Mouse (Mus musculus): ENCODE data around the gene Rnf141. TPM values are rescaled to one million over a fixed set of nuclear protein-coding genes. Genes with fewer than 3 reads are reported as not detected.

The Rnf141 gene
- 10 to 100 TPM; 74.9 to 81.6 TPM for total RNA-seq (2021)

- peak; percentile 86 to 90 for DNase-seq (ENCODE audit: extremely low spot score in 1 of 2, low spot score in 1 of 2)
Observed at GRCm38 (mm10) chr7:110843916-110844874, at the start of gene Rnf141. Gene Rnf141, minus strand, starts transcription at chr7:110844457.

GRCm38 (mm10) chr7:110891501-110891986 is 47.3 kb upstream of the Rnf141 start:
- peak in 1 of 2 experiments; percentile 19 for DNase-seq (ENCODE audit: extremely low spot score in 1 of 2, low spot score in 1 of 2)

GRCm38 (mm10) chr7:110881746-110882333 is 37.6 kb upstream of the Rnf141 start:
- no peak for DNase-seq (ENCODE audit: extremely low spot score in 1 of 2, low spot score in 1 of 2)

GRCm38 (mm10) chr7:110878028-110878427 is 33.8 kb upstream of the Rnf141 start:
- DNase-seq (ENCODE audit: extremely low spot score in 1 of 2, low spot score in 1 of 2) = no peak

- no peak for DNase-seq (ENCODE audit: extremely low spot score in 1 of 2, low spot score in 1 of 2)
Observed at GRCm38 (mm10) chr7:110876965-110877364, 32.7 kb upstream of the Rnf141 start.

GRCm38 (mm10) chr7:110868807-110869206 is 24.6 kb upstream of the Rnf141 start:
- no peak for DNase-seq (ENCODE audit: extremely low spot score in 1 of 2, low spot score in 1 of 2)

- no peak for DNase-seq (ENCODE audit: extremely low spot score in 1 of 2, low spot score in 1 of 2)
Observed at GRCm38 (mm10) chr7:110867116-110867515, 22.9 kb upstream of the Rnf141 start.

GRCm38 (mm10) chr7:110866021-110866420 is 21.8 kb upstream of the Rnf141 start:
- no peak for DNase-seq (ENCODE audit: extremely low spot score in 1 of 2, low spot score in 1 of 2)

- DNase-seq (ENCODE audit: extremely low spot score in 1 of 2, low spot score in 1 of 2) = no peak
Observed at GRCm38 (mm10) chr7:110865570-110865969, 21.3 kb upstream of the Rnf141 start.

GRCm38 (mm10) chr7:110865038-110865437 is 20.8 kb upstream of the Rnf141 start:
- DNase-seq (ENCODE audit: extremely low spot score in 1 of 2, low spot score in 1 of 2) = no peak

GRCm38 (mm10) chr7:110862751-110863289 is 18.6 kb upstream of the Rnf141 start, which contains the start of gene Lyve1:
Gene Lyve1, minus strand, starts transcription at chr7:110863239.
- DNase-seq (ENCODE audit: extremely low spot score in 1 of 2, low spot score in 1 of 2) = no peak

GRCm38 (mm10) chr7:110860129-110860528 is 15.9 kb upstream of the Rnf141 start:
- no peak for DNase-seq (ENCODE audit: extremely low spot score in 1 of 2, low spot score in 1 of 2)

GRCm38 (mm10) chr7:110855604-110856003 is 11.3 kb upstream of the Rnf141 start:
- DNase-seq (ENCODE audit: extremely low spot score in 1 of 2, low spot score in 1 of 2) = no peak

GRCm38 (mm10) chr7:110854927-110855546 is 10.8 kb upstream of the Rnf141 start:
- DNase-seq (ENCODE audit: extremely low spot score in 1 of 2, low spot score in 1 of 2) = no peak

GRCm38 (mm10) chr7:110854519-110854918 is 10.3 kb upstream of the Rnf141 start:
- no peak for DNase-seq (ENCODE audit: extremely low spot score in 1 of 2, low spot score in 1 of 2)

GRCm38 (mm10) chr7:110853611-110854010 is 9.4 kb upstream of the Rnf141 start:
- DNase-seq (ENCODE audit: extremely low spot score in 1 of 2, low spot score in 1 of 2) = no peak

GRCm38 (mm10) chr7:110851541-110852203 is 7.4 kb upstream of the Rnf141 start:
- no peak for DNase-seq (ENCODE audit: extremely low spot score in 1 of 2, low spot score in 1 of 2)

- DNase-seq (ENCODE audit: extremely low spot score in 1 of 2, low spot score in 1 of 2) = no peak
Observed at GRCm38 (mm10) chr7:110848371-110848770, 4.1 kb upstream of the Rnf141 start.

- no peak for DNase-seq (ENCODE audit: extremely low spot score in 1 of 2, low spot score in 1 of 2)
Observed at GRCm38 (mm10) chr7:110847321-110847720, 3.1 kb upstream of the Rnf141 start.

GRCm38 (mm10) chr7:110840332-110840731 is 3.9 kb downstream of the Rnf141 start:
- DNase-seq (ENCODE audit: extremely low spot score in 1 of 2, low spot score in 1 of 2) = no peak

Data from layer of hippocampus, postnatal 25 days (tissue).